Mouse (Mus musculus) MEL-GATA-1-ER (cell line): ENCODE results near the gene Osbpl3.

Experiments used
- DNase-seq: peaks from one replicate; pipeline ENCODE4 v3.0.0-alpha.2; 2012; ENCODE audit warnings: low read depth; ENCODE audit errors: extremely low read depth

The Osbpl3 gene

GRCm38 (mm10) chr6:50372516-50373424 lies 83.2 kb downstream of the Osbpl3 start:
- no peak for DNase-seq

GRCm38 (mm10) chr6:50371501-50372086 lies 84.4 kb downstream of the Osbpl3 start:
- DNase-seq, result no peak

- DNase-seq, result no peak
Measured at GRCm38 (mm10) chr6:50368502-50369292, 87.3 kb downstream of the Osbpl3 start.

- DNase-seq, result no peak
Measured at GRCm38 (mm10) chr6:50367836-50368235, 88.2 kb downstream of the Osbpl3 start.

DNA sequence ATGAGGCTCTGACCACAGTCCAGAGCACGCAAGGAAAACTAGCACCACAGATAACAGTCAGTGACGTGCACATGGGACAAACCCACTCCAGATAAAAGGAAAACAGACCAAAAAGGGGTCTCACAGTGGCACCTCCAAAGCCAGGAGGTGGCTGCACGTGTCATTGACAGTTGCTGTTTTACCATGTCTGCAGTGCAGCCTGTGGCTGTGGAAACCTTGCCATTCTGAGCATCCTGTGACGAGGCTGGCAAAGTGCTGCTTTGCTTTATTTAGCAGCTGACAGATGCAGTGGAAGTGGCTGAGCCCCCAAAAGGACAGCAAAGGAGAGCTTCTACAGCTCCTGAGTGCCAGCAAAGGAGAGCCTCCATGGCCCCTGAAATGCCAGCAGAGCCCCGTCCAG lies 89.3 kb downstream of the Osbpl3 start:
- no peak for DNase-seq

DNA sequence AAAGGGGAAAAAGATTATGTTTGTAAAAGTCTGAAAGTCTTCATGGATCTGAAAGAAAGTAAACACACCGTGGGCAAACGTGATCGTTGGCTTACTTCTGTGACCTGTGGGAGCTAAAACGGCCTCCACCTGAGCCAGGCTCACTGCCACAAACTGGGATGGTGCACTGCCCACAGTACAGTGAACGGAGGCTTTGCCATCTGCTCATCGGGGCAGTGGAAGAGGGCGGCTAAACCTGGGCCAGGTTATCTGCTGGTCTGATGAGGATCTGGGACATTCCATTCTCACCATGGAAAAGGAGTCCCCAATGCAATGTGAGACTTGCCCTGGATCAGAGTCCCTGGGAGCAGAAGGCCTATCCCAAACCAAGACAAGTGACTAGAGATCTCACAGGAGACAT lies 89.7 kb downstream of the Osbpl3 start:
- DNase-seq, result no peak

DNA sequence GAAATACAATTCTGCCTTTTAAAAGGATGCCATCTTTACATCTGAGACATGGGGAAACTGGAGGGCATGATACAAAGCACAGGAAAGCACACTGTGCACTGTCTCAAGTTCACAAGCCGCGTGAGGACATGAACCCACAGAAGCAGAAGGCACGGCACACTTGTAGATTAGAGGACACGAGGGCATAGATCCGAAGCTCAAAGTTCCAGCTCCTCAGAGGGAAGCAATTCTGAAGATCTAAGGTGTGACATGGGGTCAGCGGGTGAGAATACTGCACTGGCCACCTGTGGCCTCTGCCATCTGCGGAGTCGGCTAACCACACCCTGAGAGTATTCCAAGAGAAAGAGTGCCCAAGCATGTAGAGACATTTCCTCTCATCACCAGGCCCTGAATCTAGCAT lies 91.6 kb downstream of the Osbpl3 start:
- DNase-seq, result no peak

DNA sequence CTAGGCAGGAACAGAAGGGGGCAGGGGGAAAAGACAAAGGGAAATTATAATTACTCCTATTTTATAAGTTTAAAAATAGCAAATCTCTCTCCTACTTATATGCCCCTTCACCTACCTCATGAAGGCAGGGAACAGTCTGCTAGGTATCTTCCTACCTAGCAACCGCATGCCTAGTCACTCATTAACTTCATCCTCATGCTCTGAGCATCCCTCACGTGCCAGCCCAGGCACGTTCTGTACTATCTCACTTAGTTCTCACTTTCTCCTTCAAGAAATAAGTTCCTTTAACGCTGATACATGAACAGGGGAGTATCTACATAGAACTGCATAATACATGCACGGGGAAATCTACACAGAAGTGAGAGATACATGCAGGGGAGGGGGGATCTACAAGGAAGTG lies 92.6 kb downstream of the Osbpl3 start:
- DNase-seq, result no peak

DNA sequence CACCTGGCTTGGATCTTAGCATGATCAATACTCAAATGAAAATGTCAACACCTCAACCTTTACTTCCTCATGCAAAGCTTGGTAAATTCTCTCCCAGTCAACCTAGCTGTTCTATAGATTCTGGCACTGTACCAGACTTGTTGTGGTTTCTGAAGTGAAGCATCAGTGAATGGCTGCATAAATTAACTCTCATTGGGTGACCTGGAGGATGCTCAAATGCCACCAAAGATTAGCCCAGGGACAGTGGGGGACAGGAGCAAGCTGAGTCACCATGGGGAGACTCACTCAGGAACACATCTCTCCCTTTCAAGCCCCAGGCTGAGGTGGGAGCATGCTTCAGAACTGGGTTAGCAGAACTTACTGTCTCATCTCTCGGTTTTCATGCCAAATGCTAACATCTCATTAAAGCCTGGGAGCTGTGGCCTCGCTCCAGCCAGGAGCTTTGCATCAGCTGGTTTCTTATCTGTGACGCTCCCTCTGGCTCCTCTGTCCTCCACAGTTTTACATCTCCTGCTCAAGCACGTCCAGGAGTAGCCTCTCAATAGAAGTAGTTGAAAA lies 93.2 kb downstream of the Osbpl3 start:
- DNase-seq, result no peak

DNA sequence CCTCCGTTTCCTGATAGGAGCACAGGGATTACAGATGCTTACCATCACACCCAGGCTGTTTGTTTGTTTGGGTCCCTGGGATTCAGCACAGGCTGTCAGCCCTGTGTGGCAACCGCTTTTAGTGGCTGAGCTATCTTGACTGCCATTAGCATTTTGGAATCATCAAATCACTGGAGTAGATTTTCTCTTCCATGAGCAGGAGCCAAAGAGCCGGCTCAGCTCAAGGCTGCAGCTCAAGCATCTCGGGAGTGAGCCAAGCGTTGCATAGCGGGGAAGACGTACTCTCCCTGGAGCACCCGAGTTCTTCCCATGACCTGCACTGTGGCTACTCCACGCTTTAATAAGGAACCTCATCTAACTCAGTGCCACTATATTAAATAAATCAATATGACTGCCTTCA lies 93.8 kb downstream of the Osbpl3 start:
- DNase-seq, result no peak

- DNase-seq, result no peak
Measured at GRCm38 (mm10) chr6:50358104-50358679, 97.8 kb downstream of the Osbpl3 start.

DNA sequence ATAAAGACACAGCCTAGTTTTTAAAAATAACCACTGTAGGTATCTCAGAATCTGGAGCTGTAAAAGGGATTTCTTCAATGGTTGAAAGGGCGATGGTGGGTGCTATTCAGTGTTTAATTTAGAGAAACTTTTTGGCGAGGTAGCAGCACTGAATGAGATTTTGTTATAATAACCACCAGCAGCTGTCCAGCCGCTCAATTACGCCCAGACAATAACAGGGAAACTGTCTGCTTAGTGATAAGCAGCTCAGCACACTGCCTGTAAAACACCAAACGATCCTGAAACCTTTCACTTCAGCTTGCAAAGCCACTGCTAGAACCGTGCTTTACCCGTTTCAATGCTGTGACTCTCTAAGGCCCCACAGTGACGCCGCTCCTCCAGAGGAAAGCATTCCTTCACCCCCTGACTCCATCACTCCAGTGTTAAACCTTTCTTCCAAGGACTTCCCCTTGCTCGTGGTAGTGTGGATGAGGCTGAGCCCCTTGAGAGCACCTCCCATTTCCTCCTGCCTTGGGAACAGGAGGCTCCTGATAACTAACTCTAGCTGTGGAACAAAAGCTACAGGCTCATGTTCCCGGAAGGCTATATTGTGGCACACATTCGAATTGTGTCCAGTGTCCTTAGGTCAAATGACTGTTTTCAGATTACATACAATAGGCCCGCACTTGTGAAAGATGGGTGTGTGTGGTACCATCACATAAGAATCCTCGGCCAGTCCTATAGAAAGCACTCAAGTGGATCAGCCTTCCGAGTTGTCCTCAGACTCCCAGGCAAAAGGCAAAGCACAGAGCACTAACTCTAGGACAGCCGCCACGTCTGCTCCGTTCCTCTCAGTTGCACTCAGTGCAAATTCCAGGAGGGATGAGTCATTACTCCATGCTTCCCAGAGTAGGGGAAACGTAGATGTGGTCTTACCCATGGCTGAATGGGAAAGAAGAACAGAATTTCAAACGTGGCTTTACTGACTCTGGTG lies 101.0 kb downstream of the Osbpl3 start:
- no peak for DNase-seq

DNA sequence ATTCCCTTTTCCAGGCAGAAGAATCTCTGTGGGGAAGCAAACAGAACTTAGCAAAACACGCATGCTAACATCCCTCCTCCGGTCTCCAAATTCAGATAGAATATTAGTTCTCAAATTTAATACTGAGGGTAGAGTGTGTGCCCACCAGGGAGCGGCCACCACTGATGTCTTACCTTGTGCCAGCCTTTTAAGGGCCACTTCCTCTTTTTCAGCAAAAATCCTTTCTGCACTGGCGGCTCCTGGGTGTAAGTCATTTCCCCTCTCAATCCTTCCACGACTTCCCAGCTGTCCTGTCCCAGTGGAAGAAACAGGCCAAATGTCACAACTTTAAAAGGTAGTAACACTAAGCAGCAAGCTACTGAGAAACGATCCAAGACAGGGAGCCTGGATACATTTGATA lies 103.2 kb downstream of the Osbpl3 start:
- no peak for DNase-seq

DNA sequence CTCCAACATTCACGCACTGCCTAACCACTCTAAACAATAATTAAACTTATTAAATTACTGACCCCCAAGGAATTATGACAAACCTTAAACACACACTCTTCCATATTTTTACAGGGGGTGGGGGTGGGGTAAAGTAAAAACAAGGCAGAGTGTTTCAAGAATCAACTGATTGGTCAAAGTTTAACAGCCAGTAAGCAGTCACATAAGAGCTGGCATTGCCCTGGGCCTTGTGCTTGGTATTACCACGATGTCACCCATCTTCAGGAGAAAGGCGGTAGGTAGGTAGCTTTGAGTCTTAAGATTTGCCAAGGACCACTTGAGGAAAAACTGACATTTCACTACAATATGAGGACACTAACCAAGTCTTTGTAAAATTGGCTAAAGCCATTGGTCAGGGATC lies 105.1 kb downstream of the Osbpl3 start:
- DNase-seq, result no peak

GRCm38 (mm10) chr6:50348619-50349018 lies 107.4 kb downstream of the Osbpl3 start:
- DNase-seq, result no peak

DNA sequence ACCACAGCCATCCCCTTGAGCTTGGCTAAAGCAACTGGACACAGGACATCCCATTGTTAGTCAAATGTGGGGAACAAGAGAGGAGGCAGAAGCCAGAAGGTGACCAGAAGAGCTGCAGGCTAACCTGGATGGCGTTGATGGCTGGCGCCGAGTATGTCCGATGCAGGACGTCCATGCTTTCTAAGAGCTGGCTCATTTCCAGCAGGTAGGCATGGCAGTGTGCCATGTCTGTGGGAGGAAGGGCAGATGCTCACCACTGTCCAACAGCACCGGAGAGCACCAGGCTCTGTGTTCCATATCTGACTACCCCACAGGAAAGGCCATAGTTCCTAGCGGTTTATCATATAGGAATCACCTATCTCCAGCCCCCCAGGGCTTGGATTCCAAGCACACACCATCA lies 109.8 kb downstream of the Osbpl3 start:
- no peak for DNase-seq

- no peak for DNase-seq
Measured at GRCm38 (mm10) chr6:50340226-50340906, 115.6 kb downstream of the Osbpl3 start.

DNA sequence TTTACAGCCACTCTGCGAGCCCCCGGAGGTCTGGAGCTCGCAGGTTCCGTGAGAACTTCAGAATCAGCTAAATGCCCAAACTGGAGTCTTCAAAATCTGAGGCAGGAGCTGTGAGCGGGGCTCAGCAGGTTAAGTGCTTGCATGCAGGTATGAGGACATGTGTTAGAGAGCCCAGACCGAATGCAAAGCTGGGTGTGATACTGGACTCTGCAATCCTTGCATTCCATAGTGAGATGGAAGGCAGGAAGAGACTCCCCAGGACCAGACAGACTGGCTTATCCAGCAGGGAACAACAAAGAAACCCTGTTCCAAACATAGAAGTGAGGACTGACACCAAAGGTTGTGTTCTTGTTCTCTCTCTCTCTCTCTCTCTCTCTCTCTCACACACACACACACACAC lies 118.6 kb downstream of the Osbpl3 start:
- no peak for DNase-seq

GRCm38 (mm10) chr6:50336376-50336775 lies 119.6 kb downstream of the Osbpl3 start:
- no peak for DNase-seq
